Mouse (Mus musculus) cerebellum, postnatal 36 days (tissue): ENCODE measurements around the gene Ano6.

Source experiments
- DNase-seq, 2 experiments: peaks; one replicate each; pipeline ENCODE4 v3.0.0; 2021 to 2022; ENCODE audit warnings: mixed read lengths in 2 of 2

Ano6 gene

GRCm38 (mm10) chr15:95987916-95988315 is 197.3 kb downstream of the Ano6 start:
- DNase-seq, result no peak

DNA sequence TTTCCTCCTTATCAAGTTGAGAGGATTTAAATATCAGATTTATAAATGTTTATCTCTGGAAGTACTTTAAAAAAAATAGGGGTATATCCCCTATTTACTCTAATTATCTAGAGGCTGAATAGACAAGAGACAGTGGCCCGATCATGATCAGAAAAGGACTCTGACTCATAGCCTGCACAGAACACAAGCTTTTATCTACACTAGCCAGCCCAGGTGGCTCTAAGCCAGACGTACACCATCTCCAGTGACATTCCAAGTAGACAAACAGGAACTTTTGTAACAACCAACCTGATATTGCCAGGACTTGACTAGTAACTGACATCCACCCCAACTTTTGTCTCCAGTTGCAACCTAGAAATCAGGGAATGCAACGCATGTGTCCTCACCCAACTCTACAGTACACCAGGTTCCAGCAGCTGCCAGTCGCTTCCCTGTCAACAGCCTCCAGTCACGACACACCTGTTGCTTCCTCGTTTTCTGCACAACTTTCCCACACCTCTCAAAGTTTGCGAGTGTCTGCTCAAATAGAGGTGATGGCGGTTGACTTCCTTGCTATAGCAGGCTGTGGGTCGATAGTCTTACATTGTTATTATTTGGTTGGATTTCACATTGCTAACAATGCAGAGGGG is 199.0 kb downstream of the Ano6 start:
- DNase-seq, result no peak

- no peak for DNase-seq
Observed at GRCm38 (mm10) chr15:96002958-96003601, 212.4 kb downstream of the Ano6 start.

DNA sequence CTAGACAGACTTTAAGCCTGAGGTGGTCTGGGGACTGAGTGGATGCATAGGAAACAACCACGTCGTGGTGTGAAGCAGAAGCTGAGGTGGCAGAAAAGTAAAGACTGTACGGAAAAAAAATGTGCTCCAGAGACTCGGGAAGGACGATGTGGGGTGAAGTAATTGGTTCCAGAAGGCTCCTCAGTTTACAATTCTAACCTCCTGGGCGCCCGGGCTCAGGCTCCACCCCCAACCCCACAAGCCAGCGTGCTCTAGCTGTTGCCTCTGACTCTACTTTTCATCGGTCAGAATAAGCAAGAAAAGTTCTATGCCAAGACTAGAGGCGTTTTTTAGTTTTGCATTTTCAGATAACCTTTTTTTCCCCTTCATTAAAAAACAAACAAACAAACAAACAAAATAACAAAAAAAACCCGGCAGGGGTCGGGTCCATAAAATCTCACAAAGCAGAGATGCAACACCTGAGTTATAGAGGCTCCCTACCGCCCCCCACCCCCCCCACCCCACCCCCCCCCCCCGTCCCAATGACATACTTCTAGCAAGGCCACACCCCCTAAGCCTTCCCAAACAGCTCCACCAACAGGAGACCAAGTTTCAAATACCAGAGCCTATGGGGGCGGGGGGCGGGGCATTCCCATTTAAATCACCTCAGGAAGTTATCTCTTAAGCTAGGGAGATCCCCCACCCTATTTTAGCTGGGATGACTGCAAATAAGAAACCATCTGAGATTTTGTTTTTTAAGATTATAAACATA is 221.2 kb downstream of the Ano6 start:
- no peak for DNase-seq

- DNase-seq, result no peak
Observed at GRCm38 (mm10) chr15:96012391-96012775, 221.7 kb downstream of the Ano6 start.

DNA sequence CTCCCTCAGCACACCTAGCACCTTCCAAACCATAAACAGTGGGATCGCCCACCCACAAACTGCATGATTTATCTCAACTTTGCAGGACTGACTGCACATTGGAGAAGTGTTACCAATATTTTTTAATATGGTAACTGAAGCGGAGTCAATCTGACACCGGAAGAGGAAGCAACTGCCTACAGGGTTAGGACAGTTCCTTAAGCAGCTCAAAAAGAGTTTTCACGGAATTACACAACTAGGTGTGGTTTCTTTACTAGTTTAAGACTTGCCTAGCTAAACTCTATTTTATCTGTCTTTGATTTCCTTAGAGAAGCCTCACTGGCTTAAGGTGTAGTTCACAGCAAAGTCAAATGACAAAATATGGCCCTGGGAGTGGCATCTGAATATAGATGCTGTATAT is 223.9 kb downstream of the Ano6 start:
- DNase-seq, result no peak

DNA sequence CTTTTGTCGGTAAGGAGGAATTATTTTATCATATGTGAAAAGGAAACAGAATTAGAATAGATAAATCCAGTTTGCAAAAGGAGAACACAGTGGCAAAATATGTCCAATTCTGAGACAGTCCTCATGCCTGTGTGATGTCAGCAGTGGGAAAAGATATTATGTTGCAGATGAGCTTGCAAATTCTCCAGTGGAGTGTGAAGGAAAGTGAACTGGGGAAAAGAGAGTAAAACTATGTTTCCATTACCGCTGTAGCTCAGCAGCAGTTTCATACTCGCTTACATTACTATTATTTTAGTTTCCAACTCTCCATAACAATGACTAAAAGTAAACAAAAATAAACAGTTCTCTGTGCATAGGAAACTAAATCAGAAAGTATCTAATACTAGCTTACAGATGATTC is 229.8 kb downstream of the Ano6 start:
- no peak for DNase-seq

DNA sequence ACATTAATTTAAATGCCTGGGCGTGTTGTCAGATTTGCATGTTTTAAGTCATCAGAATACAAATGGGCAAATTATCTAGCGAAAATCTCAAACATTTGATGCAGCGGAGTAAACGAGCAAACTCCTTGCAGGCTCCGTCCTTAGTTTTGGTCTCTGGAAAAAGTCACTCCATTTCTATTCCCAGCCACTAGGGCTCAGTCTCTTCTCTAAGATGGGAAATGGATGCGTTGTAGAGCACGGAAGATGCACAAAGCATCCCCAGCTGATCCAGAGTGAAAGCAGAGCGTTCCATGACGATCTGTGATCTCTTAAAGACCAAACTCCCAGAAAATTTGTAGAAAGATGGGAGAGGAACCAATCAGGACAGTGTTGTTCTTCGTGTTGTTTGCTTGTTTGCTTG is 230.9 kb downstream of the Ano6 start:
- DNase-seq, result no peak
